Mouse (Mus musculus): ENCODE data around the gene Zfp710.
A peak's percentile ranks its signal among the peaks of the same experiment; 100 is the strongest.

Zfp710 gene

GRCm38 (mm10) chr7:80081586-80082554, 57.3 kb downstream of the Zfp710 start:
- no peak for DNase-seq

GRCm38 (mm10) chr7:80084484-80084931, 59.9 kb downstream of the Zfp710 start:
- DNase-seq, result peak; percentile 64 to 73

- no peak for DNase-seq
Measured at GRCm38 (mm10) chr7:80085970-80086715, 61.5 kb downstream of the Zfp710 start.

GRCm38 (mm10) chr7:80088191-80088590, 63.6 kb downstream of the Zfp710 start:
- DNase-seq, result no peak

GRCm38 (mm10) chr7:80090191-80091003, 65.8 kb downstream of the Zfp710 start:
- DNase-seq, result peak in 1 of 2 experiments; percentile 42

- peak; percentile 73 to 85 for DNase-seq
Measured at GRCm38 (mm10) chr7:80091004-80091865, 66.6 kb downstream of the Zfp710 start.

GRCm38 (mm10) chr7:80091866-80092210, 67.2 kb downstream of the Zfp710 start:
- no peak for DNase-seq

- DNase-seq, result peak in 1 of 2 experiments; percentile 40
Measured at GRCm38 (mm10) chr7:80092351-80093046, 67.9 kb downstream of the Zfp710 start.

GRCm38 (mm10) chr7:80094481-80094880, 69.9 kb downstream of the Zfp710 start:
- DNase-seq, result no peak

GRCm38 (mm10) chr7:80095598-80096309, 71.1 kb downstream of the Zfp710 start:
- DNase-seq, result no peak

GRCm38 (mm10) chr7:80098389-80098976, 73.9 kb downstream of the Zfp710 start:
- no peak for DNase-seq

- no peak for DNase-seq
Measured at GRCm38 (mm10) chr7:80103335-80103734, 78.7 kb downstream of the Zfp710 start.

- no peak for DNase-seq
Measured at GRCm38 (mm10) chr7:80105637-80106390, 81.2 kb downstream of the Zfp710 start.

- no peak for DNase-seq
Measured at GRCm38 (mm10) chr7:80106441-80106840, 81.8 kb downstream of the Zfp710 start.

- no peak for DNase-seq
Measured at GRCm38 (mm10) chr7:80111066-80112045, 86.7 kb downstream of the Zfp710 start.

- DNase-seq, result peak in 1 of 2 experiments; percentile 30
Measured at GRCm38 (mm10) chr7:80113989-80114388, 89.4 kb downstream of the Zfp710 start.

- DNase-seq, result peak; percentile 32 to 70
Measured at GRCm38 (mm10) chr7:80114451-80115223, 90.0 kb downstream of the Zfp710 start.

All from thymus, adult 18-20 months (tissue).